Mouse (Mus musculus): ENCODE data around the gene Litaf.

The Litaf gene

GRCm38 (mm10) chr16:10956938-10957685 is 108.8 kb downstream of the Litaf start:
- no peak for DNase-seq (ENCODE audit: low spot score)

- no peak for DNase-seq (ENCODE audit: low spot score)
Measured at GRCm38 (mm10) chr16:10955078-10955477, 110.9 kb downstream of the Litaf start.

GRCm38 (mm10) chr16:10952881-10953280 is 113.1 kb downstream of the Litaf start:
- no peak for DNase-seq (ENCODE audit: low spot score)

DNA sequence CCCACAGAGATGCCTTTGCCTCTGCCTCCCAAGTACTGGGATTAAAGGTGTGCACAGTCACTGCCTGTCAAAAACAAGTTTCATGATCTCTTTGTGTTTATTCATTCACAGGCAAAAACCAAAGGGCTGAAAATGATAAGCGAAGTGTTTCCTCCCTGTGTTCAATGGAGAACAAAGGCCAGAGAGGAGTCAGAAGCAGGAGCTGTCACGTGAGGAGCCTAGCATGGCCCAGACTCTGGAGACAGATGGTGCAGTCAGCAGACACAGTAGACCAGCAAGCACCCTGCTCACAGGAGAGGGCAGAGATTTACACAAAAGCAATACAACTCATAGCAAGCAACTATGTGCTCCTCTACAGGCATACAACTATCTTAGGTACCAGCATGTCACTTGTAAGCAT is 113.9 kb downstream of the Litaf start:
- no peak for DNase-seq (ENCODE audit: low spot score)

DNA sequence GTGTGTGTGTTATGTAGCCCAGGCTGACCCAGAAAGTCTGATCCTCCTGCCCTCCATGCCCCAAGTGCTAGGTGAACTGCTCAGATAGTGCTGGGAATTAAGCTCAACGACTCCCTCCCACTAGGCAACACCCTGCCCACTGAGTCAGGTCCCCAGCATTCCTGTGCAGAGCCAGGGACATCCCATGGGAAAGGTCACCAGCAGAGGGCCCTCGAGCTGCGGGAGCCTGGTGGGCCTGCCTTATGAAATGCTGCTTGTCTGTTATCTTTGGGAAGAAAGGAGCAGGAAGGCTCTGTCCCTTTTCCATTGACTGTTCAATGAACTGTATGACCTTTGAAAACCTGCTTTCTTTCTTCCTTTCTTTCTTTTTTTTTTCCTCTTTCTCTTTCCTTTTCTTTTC is 114.4 kb downstream of the Litaf start:
- DNase-seq (ENCODE audit: low spot score) = peak; percentile 39

GRCm38 (mm10) chr16:10950539-10950938 is 115.4 kb downstream of the Litaf start:
- no peak for DNase-seq (ENCODE audit: low spot score)

GRCm38 (mm10) chr16:10947724-10948123 is 118.2 kb downstream of the Litaf start:
- no peak for DNase-seq (ENCODE audit: low spot score)

GRCm38 (mm10) chr16:10945381-10946127 is 120.4 kb downstream of the Litaf start:
- no peak for DNase-seq (ENCODE audit: low spot score)

- DNase-seq (ENCODE audit: low spot score) = no peak
Measured at GRCm38 (mm10) chr16:10944545-10944944, 121.4 kb downstream of the Litaf start.

DNA sequence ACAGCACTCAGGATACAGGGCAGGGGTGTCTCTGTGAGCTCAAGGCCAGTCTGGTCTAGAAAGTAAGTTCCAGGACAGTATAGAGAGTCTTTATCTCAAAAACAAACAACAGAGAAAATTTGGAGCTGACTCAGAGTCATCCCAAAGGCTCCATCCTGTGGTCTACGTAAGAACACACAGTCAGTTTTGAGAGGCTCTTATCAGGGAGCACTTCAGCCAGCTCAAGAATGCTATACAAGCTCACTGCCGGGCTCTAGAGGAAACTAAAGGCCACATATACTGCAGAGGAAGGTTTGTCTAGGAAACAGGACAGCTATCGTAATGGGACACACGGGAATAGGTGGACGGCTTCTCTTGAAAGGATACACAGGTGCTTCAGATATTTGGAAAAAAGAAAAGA is 122.7 kb downstream of the Litaf start:
- DNase-seq (ENCODE audit: low spot score) = no peak

DNA sequence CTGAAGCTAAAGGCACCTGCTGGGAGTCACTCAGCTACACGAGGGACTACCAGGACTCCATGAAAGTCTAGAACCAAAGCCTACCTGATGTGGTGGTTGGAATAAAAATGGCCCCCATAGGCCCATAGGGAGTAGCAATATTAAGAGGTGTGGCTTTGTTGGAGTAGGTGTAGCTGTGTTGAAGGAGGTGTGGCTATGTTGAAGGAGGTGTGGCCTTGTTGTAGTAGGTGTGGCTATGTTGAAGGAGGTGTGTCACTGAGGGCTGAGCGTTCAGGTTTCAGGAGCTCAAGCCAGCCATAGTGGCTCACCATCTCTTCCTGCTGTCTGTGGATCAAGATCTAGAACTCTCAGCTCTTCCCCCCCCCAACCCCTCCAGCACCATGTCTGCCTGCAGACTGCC is 125.3 kb downstream of the Litaf start:
- no peak for DNase-seq (ENCODE audit: low spot score)

GRCm38 (mm10) chr16:10939932-10940331 is 126.0 kb downstream of the Litaf start:
- DNase-seq (ENCODE audit: low spot score) = no peak

GRCm38 (mm10) chr16:10937497-10937896 is 128.5 kb downstream of the Litaf start:
- DNase-seq (ENCODE audit: low spot score) = no peak

- no peak for DNase-seq (ENCODE audit: low spot score)
Measured at GRCm38 (mm10) chr16:10936700-10937319, 129.1 kb downstream of the Litaf start.

DNA sequence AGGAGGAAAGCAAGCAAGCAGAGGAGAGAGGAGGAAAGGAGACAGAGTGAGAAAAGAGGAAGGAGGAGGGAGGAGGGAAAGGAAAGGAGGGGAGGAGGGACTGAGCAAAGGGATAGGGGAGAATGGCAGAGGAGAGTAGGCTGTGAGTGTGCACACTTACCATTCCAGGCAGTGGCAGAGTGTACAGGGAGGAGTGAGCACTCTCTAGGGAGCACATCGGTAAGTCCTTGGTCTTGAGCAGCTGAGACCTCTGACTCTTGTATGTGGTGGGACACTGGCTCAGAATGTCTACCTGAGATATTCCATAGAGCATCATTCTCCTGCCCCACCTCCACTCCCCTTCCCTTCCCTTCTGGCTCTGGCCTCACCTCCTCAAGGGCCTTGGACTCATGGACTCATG is 131.9 kb downstream of the Litaf start:
- no peak for DNase-seq (ENCODE audit: low spot score)

- no peak for DNase-seq (ENCODE audit: low spot score)
Measured at GRCm38 (mm10) chr16:10933372-10933771, 132.6 kb downstream of the Litaf start.

DNA sequence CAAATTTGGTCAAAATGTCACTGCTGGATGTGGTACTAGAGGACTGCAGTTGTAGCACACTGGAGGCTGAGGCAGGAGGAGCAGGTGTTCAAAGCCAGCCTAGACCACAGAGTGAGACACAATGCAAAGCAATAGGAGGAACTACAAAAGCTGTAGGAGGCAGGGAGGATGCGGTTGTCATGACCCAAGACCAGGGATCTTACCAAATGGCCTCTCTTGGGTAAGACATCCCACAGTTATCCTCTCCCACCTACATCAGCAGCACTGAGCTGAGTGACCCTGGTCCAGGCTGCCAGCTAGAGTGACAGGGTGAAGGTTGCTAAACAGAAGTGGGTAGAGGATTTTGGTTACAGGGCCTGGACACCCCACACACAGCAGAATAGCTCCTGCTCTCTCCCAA is 138.9 kb downstream of the Litaf start:
- DNase-seq (ENCODE audit: low spot score) = no peak

- peak; percentile 27 for DNase-seq (ENCODE audit: low spot score)
Measured at GRCm38 (mm10) chr16:10925591-10926180, 140.3 kb downstream of the Litaf start.

GRCm38 (mm10) chr16:10923561-10923960 is 142.4 kb downstream of the Litaf start:
- no peak for DNase-seq (ENCODE audit: low spot score)

DNA sequence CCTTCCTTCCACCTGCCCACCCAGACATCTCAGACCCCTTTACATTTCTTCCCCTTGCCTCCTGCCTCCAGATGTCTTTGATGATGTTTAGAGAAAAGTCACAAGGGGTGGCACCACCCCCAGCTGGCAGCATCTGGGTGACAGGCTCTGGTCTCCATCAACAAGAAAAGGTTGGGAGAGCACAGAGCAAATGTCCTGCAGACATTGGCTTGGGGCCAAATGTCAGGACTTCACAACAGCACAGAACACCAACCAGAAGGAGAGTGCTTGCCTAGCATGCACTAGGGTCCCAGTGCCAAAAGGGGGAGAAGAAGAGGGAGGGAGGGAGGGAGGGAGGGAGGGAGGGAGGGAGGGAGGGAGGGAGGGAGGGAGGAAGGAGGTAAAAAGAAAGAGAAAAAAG is 146.1 kb downstream of the Litaf start:
- no peak for DNase-seq (ENCODE audit: low spot score)

DNA sequence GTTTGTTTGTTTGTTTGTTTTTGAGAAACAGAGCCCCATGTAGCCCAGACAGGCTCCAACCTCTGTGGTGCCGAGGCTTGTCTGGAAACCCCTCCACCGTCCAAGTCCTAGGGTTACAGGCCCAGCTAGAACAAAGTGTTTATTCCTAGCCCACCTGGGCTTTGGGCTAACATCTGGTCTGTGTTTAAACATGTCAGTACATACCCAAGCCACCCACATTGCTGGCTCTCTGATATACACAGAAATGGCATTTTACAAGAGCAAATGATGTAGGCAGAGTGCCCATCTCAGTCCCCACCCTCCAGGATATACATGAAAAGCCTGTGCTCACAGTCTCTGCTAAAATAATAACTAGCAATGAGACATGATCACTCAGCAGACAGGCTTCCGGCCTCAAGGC is 149.7 kb downstream of the Litaf start:
- DNase-seq (ENCODE audit: low spot score) = no peak

- DNase-seq (ENCODE audit: low spot score) = no peak
Measured at GRCm38 (mm10) chr16:10915066-10915465, 150.9 kb downstream of the Litaf start.

DNA sequence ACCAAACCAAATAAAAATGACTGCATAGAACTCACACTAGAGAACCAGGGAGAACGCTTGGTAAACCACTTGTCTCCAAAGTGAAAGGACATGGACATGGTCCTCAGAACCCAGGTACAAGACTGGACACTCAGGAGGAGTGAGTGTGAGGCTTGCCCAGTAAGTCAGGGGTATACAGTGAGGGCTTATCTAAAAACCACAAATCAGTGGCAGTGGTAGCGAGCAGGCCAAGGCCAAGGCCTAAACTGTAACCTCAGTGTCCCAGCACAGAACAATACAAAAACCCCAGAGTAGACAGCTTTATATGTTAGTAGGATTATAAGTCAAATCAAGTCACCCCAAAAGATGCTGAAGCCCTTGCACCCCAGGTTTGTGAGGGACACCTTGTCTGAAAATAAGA is 154.9 kb downstream of the Litaf start:
- DNase-seq (ENCODE audit: low spot score) = no peak

Measured in ovary, postnatal 14 days (tissue).